Mouse (Mus musculus): ENCODE results near the gene Galk2. TPM values are rescaled to one million over a fixed set of nuclear protein-coding genes. Genes with fewer than 3 reads are reported as not detected.

The Galk2 gene
- polyA plus RNA-seq, 1 experiment from 2014 or later = 26.8 TPM

DNA sequence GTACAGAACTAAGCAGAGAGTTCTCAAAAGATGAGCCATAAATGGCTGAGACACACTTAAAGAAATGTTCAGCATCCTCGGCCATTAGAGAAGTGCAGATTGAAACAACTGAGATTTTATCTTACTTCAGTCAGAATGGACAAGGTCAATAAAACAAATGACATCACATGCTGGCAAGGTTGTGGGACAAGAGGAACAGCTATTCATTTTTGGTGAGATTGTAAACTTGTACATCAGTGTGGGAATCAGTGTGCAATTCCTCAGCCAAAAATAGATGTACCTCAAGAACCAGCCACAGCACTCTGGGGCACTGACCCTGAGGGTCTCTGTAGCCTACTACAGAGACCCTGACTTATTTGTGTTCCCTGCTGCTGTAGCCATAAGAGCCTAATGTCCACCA, 84.4 kb downstream of the Galk2 start:
- Histone ChIP-seq H3K27me3 (no peaks in the 10 kb centered on the region), H3K27ac (no peak overlapping the region), H3K9me3 (replicated peaks) (no peaks in the 10 kb centered on the region), H3K36me3 (no peaks in the 10 kb centered on the region; the same call in 1 of the 2 replicates), H3K4me3 (no peak overlapping the region), H3K4me2 (no peak overlapping the region), H3K4me1 (replicated peaks) (peaks cover 5% of the 10 kb centered on the region; the same call in 1 of the 2 replicates), H3K9ac (no peak overlapping the region)
- ATAC-seq (replicated peaks; ENCODE audit: insufficient number of reproducible peaks, insufficient read depth, low FRiP score, low read depth) = no peak
- 62% methylated on average over 1 of the region's 1 CpGs for WGBS

DNA sequence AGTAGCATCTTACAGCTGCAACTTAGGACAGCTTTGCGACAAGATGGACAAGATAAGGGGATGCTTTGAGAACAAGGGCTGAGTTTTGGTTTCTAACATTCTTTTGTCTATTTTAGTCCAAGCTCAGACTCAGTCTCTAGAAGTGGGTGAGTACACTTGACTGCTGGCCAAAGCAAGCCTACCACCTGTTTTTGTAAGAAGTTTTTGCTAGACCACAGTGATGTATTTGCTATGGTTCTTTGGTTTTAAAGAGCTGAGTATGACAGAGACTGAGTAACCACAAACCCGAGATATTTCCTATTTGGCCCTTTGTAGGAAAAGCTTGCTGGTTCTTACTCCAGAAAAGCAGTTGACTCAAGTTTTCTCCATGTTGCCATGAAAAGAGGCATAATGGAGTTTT, 89.3 kb downstream of the Galk2 start:
- ATAC-seq (replicated peaks; ENCODE audit: insufficient number of reproducible peaks, insufficient read depth, low FRiP score, low read depth) = no peak
- H3K4me3 ChIP-seq = no peak overlapping the region
- no peak overlapping the region for H3K27ac ChIP-seq
- peaks cover 8% of the 10 kb centered on the region; the same call in 1 of the 2 replicates for H3K36me3 ChIP-seq
- H3K4me2 ChIP-seq = no peak overlapping the region
- no peaks in the 10 kb centered on the region for H3K9me3 ChIP-seq (replicated peaks)
- no peaks in the 10 kb centered on the region for H3K4me1 ChIP-seq (replicated peaks)
- no peaks in the 10 kb centered on the region for H3K27me3 ChIP-seq
- 86% methylated on average over 2 of the region's 2 CpGs for WGBS
- no peak overlapping the region for H3K9ac ChIP-seq

DNA sequence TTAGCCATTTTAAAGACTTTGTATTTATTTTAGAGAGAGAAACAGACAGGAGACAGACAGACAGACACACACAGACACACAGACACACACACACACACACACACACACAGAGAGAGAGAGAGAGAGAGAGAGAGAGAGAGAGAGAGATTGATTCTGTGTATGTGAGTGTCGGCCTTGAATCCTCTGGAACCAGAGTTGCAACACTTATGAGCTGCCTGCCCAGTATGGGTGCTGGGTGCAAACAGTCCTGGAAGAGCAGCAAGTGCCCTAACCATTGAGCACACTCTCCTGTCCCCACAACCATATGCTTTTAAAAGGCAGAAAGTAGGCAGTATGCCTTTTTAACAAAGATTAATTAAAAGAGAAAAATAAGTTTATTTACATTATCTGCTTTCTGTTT, 109.9 kb downstream of the Galk2 start:
- Histone ChIP-seq H3K27me3 (no peaks in the 10 kb centered on the region), H3K27ac (no peak overlapping the region), H3K9ac (no peak overlapping the region), H3K36me3 (no peaks in the 10 kb centered on the region), H3K4me3 (no peak overlapping the region), H3K4me1 (replicated peaks) (no peaks in the 10 kb centered on the region), H3K4me2 (no peak overlapping the region), H3K9me3 (replicated peaks) (no peaks in the 10 kb centered on the region)
- 80% methylated on average over 1 of the region's 1 CpGs for WGBS
- no peak for ATAC-seq (replicated peaks; ENCODE audit: insufficient number of reproducible peaks, insufficient read depth, low FRiP score, low read depth)

DNA sequence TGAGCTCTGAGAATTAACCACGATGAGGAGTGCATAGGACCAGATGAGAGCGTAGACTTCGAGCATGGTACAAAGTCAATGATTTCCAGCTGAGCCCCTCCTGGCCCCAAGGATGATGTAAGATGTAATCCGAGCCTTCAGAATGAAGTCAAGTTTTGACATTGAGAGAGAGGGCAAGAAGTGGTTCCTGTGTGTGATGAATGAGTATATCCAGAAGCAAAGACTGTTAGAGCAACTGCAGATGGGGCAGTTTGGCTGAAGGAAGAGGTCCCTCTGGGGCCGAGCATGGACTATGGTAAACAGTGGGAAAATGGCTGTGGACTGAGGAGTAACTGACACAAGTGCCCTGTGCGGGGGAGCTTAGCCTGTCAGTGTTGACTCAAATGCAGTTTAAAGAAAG, 114.3 kb downstream of the Galk2 start:
- no peak overlapping the region for H3K27ac ChIP-seq
- no peak for ATAC-seq (replicated peaks; ENCODE audit: insufficient number of reproducible peaks, insufficient read depth, low FRiP score, low read depth)
- H3K4me2 ChIP-seq = no peak overlapping the region
- H3K36me3 ChIP-seq = no peaks in the 10 kb centered on the region
- no peaks in the 10 kb centered on the region for H3K4me1 ChIP-seq (replicated peaks)
- H3K9me3 ChIP-seq (replicated peaks) = no peaks in the 10 kb centered on the region
- H3K9ac ChIP-seq = no peak overlapping the region
- no peaks in the 10 kb centered on the region for H3K27me3 ChIP-seq
- H3K4me3 ChIP-seq = no peak overlapping the region
- 55% methylated on average over 6 of the region's 6 CpGs for WGBS

DNA sequence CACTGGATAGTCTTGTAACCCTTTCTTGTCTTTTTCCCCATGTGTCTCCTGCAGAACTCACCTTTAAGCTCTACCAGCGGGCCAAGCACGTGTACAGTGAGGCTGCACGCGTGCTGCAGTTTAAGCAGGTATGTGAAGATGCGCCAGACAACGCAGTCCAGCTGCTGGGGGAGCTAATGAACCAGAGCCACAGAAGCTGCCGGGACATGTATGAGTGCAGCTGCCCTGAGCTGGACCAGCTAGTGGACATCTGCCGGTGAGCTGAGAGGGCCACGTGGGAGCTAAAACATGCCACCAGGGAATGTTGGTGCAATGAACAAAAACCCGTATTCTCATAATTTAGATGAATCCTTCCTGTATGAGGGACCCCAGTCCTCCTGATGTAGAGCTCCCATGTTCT, 116.3 kb downstream of the Galk2 start:
- Histone ChIP-seq H3K27me3 (no peaks in the 10 kb centered on the region), H3K4me1 (replicated peaks) (no peaks in the 10 kb centered on the region), H3K27ac (no peak overlapping the region), H3K36me3 (no peaks in the 10 kb centered on the region), H3K9me3 (replicated peaks) (no peaks in the 10 kb centered on the region), H3K4me3 (no peak overlapping the region), H3K9ac (no peak overlapping the region), H3K4me2 (no peak overlapping the region)
- no peak for ATAC-seq (replicated peaks; ENCODE audit: insufficient number of reproducible peaks, insufficient read depth, low FRiP score, low read depth)
- 92% methylated on average over 10 of the region's 10 CpGs for WGBS

DNA sequence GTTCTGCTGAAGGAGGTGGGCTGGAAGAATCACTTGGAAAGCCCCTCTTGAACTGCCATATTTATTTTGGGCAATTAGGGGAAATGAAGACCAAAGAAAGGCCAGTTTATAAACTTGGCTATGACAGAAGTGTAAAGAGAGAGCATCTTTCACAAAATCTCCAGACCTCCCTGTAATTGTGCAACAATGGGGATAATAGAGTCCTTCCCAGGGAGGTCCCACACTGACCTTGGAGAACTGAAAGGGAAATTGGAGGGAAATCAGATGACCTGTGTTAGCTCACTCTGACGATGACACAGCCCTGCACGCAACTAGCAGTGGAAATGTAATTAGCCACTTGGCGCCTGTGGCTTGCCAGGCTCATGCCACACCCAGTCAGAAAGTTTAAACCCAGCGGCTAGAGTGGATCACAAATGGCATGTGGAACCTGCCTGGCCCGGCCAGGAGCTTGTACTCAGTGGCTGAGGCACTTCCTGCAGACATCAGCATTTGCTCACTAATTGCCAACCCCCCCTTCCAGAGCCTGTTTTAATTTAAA, 117.0 kb downstream of the Galk2 start:
- H3K4me1 ChIP-seq (replicated peaks) = no peaks in the 10 kb centered on the region
- H3K9ac ChIP-seq = no peak overlapping the region
- ATAC-seq (replicated peaks; ENCODE audit: insufficient number of reproducible peaks, insufficient read depth, low FRiP score, low read depth) = no peak
- H3K9me3 ChIP-seq (replicated peaks) = no peaks in the 10 kb centered on the region
- 56% methylated on average over 5 of the region's 5 CpGs for WGBS
- no peak overlapping the region for H3K4me2 ChIP-seq
- H3K4me3 ChIP-seq = no peak overlapping the region
- no peaks in the 10 kb centered on the region for H3K36me3 ChIP-seq
- H3K27ac ChIP-seq = no peak overlapping the region
- no peaks in the 10 kb centered on the region for H3K27me3 ChIP-seq

DNA sequence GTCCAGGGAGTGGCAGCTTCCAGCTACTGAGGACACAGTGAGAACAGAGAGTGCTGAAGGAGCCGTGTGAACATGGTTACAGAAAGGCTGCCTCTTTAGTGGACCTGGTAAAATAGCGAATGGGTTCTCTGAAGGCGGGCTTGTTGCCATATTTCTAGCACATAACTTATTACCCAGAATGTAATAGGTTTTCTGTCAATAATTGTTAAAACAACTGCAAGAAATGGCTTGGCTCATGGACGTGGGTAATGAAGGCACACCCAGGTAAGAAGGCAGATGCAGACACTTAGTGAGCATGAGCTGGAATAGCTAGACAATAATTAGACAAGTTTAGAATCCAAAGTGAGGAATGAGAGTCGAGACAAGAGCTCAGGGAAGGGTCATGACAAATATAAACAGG, 143.4 kb downstream of the Galk2 start:
- H3K27me3 ChIP-seq = no peaks in the 10 kb centered on the region
- H3K9ac ChIP-seq = no peak overlapping the region
- WGBS = 74% methylated on average over 5 of the region's 5 CpGs
- no peak overlapping the region for H3K27ac ChIP-seq
- H3K4me1 ChIP-seq (replicated peaks) = no peaks in the 10 kb centered on the region
- no peak overlapping the region for H3K4me2 ChIP-seq
- H3K4me3 ChIP-seq = no peak overlapping the region
- H3K9me3 ChIP-seq (replicated peaks) = no peaks in the 10 kb centered on the region
- ATAC-seq (replicated peaks; ENCODE audit: insufficient number of reproducible peaks, insufficient read depth, low FRiP score, low read depth) = no peak
- H3K36me3 ChIP-seq = no peaks in the 10 kb centered on the region

DNA sequence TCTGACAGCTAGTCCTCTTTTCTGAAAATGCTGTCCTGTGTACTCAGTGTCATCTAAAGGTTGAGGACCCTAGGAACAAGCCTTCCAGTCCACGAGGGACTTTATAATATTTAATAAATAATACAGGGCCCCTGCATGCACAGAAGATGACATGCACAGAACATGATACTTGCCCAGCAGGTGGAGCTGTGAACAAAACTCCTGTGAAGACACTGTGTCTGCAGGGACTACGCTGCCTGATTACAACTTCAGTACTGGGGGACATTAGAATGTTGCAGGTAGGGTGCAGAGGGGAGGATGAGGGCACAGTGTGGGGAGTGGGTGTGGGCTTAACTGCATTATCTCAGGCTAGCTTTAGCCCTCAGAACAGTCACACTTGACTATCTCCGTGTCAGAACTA, 147.2 kb downstream of the Galk2 start:
- ATAC-seq (replicated peaks; ENCODE audit: insufficient number of reproducible peaks, insufficient read depth, low FRiP score, low read depth) = no peak; the same call in 1 of the 2 replicates
- H3K27me3 ChIP-seq = no peaks in the 10 kb centered on the region
- WGBS = 30% methylated on average over 3 of the region's 3 CpGs
- H3K36me3 ChIP-seq = no peaks in the 10 kb centered on the region
- H3K4me2 ChIP-seq = no peak overlapping the region
- no peak overlapping the region for H3K9ac ChIP-seq
- H3K4me1 ChIP-seq (replicated peaks) = no peaks in the 10 kb centered on the region
- no peak overlapping the region for H3K27ac ChIP-seq
- H3K9me3 ChIP-seq (replicated peaks) = no peaks in the 10 kb centered on the region
- no peak overlapping the region for H3K4me3 ChIP-seq

DNA sequence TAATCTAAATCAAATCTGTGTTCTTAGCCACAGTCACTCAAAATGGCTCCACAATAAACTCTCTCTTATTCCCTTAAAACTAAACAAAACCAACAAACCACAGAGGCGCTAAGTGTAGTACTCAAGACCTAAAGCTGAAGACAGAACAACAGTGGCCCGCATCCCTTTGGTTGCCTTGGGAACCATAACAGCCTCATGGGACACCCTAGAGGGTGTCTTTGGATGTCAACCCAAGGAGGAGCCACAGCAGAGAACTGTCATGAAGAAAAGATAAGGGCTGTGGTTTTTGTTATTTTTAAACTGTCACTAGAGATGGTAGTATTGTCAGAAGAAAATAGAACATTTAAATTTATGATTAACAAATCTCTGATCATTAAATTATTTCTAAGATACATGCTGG, 147.8 kb downstream of the Galk2 start:
- H3K9me3 ChIP-seq (replicated peaks) = no peaks in the 10 kb centered on the region
- H3K4me2 ChIP-seq = no peak overlapping the region
- H3K4me3 ChIP-seq = no peak overlapping the region
- no peak overlapping the region for H3K27ac ChIP-seq
- H3K4me1 ChIP-seq (replicated peaks) = no peaks in the 10 kb centered on the region
- no peak overlapping the region for H3K9ac ChIP-seq
- no peaks in the 10 kb centered on the region for H3K27me3 ChIP-seq
- 68% methylated on average over 2 of the region's 2 CpGs for WGBS
- H3K36me3 ChIP-seq = no peaks in the 10 kb centered on the region
- ATAC-seq (replicated peaks; ENCODE audit: insufficient number of reproducible peaks, insufficient read depth, low FRiP score, low read depth) = no peak

DNA sequence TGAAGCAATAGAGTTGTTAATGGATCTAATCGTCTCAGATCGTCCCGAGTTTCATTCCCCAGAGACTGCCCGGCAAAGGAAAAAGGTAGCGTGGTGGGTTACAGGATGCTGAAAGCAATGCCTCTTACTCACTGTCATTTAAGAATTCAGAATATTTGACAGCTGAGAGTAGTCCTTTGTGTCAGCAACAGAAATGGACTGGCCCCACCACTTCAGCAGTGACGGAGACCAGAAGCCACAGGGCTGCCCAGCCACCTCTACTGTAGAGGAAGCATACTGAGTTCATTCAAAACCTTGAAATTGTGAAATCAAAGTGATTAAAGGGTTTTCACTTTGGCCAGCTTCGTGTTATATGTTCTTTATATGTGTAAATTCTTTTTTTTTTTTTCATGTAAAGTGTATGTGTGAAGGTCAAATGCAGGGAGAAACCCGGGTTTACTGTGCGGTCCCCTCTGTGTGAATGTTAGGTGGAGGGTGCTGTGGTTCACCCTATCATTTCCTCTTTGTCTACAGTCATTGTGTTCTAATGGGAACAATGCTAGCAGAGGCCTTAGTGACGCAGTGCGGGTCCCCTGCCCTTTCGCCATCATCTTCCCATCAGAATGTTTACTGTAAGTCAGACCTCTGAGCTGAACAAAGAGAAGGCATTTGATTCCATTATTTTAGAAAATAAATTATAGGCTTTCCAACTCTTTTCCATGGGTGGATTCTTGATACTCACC, 156.2 kb downstream of the Galk2 start:
- 40% methylated on average over 12 of the region's 12 CpGs for WGBS
- H3K4me3 ChIP-seq = no peak overlapping the region; the same call in 1 of the 2 replicates
- 0 out of 2 replicates have a peak overlapping the region, but pooled peaks have one; percentile 29 for H3K27ac ChIP-seq
- no peak overlapping the region for H3K9ac ChIP-seq
- H3K4me2 ChIP-seq = 0 out of 2 replicates have a peak overlapping the region, but pooled peaks have one; percentile 13
- no peak for ATAC-seq (replicated peaks; ENCODE audit: insufficient number of reproducible peaks, insufficient read depth, low FRiP score, low read depth)
- no peaks in the 10 kb centered on the region for H3K27me3 ChIP-seq
- no peaks in the 10 kb centered on the region for H3K9me3 ChIP-seq (replicated peaks)
- H3K4me1 ChIP-seq (replicated peaks) = peaks cover 8% of the 10 kb centered on the region; the same call in 1 of the 2 replicates
- no peaks in the 10 kb centered on the region for H3K36me3 ChIP-seq

DNA sequence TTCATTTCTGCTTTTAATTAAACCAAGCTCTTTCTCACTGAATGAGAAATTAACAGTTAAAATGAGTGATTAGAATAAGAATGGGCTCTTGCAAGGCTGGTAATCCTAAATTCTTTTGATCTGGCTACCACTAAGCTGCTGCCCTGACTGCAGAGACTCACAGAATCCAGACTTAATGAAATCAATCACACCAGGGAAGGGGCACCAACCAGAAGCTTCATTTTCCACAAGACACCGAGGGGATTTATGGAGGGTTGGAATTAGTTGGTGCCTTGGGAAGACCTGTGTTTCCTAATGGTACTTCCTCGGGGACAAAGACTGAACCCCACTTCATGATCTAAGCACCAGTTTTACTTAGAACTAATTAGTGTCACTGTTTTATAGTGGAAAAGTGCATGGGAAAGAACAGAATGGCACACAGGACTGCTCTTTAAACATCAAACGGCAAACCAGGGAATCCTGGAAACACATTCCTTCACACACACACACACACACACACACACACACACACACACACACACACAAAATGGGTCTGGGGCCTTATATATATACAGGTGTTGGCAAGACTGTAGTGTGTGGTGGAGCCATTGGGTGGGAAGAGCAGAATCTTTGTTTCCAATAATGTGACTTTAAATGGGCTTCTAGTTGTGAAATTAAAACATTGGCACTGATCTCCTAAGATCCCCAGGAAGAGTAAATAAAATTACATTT, 157.0 kb downstream of the Galk2 start:
- no peaks in the 10 kb centered on the region for H3K36me3 ChIP-seq
- H3K27me3 ChIP-seq = no peaks in the 10 kb centered on the region
- no peak overlapping the region for H3K9ac ChIP-seq
- H3K4me2 ChIP-seq = no peak overlapping the region
- no peak for ATAC-seq (replicated peaks; ENCODE audit: insufficient number of reproducible peaks, insufficient read depth, low FRiP score, low read depth)
- no peak overlapping the region for H3K27ac ChIP-seq
- no peak overlapping the region for H3K4me3 ChIP-seq
- 58% methylated on average over 3 of the region's 3 CpGs for WGBS
- H3K4me1 ChIP-seq (replicated peaks) = peaks cover 8% of the 10 kb centered on the region; the same call in 1 of the 2 replicates
- H3K9me3 ChIP-seq (replicated peaks) = no peaks in the 10 kb centered on the region

Data from heart, embryonic 15.5 days (tissue).